Mouse (Mus musculus) forebrain, embryonic 16.5 days (tissue): Measurements from ENCODE around the gene Gstt2. TPM values are rescaled to one million over a fixed set of nuclear protein-coding genes. Genes with fewer than 3 reads are reported as not detected.
A peak's percentile ranks its signal among the peaks of the same experiment; 100 is the strongest.
"Not testable (repeated sequence)": the region's sequence is repeated elsewhere in the genome, so short reads cannot be mapped to it uniquely, and the experiment has no call there.

ENCODE experiments used
- ATAC-seq: fragments of 200-750 bp; cut with Nextera tagmentation; 2 replicates; pipeline ENCODE4 v1.8.0; 2017; ENCODE audit warnings: mild to moderate bottlenecking, moderate library complexity
- H3K27ac ChIP-seq: fragments of 300-500 bp; sonication (generic); 2 replicates; pipeline ENCODE4 v1.5.1; 2014; ENCODE audit warnings: low read length, control low read depth
- H3K27me3 ChIP-seq: fragments of 300-500 bp; sonication (generic); replicated peaks from 2 replicates; pipeline ENCODE4 v1.6.1; 2014; ENCODE audit warnings: low read length; ENCODE audit not compliant: control insufficient read depth, insufficient read depth
- H3K36me3 ChIP-seq: fragments of 300-500 bp; sonication (generic); 2 replicates; pipeline ENCODE4 v1.6.1; 2014; ENCODE audit not compliant: control insufficient read depth, insufficient read depth
- H3K4me1 ChIP-seq: fragments of 300-500 bp; sonication (generic); replicated peaks from 2 replicates; pipeline ENCODE4 v1.6.1; 2014; ENCODE audit warnings: low read length; ENCODE audit not compliant: control insufficient read depth, insufficient read depth
- H3K4me2 ChIP-seq: fragments of 300-500 bp; sonication (generic); 2 replicates; pipeline ENCODE4 v1.6.1; 2014; ENCODE audit warnings: mild to moderate bottlenecking, low read length, control low read depth
- H3K4me3 ChIP-seq: fragments of 300-500 bp; sonication (generic); replicated peaks from 2 replicates; pipeline ENCODE4 v1.5.1; 2014; ENCODE audit warnings: mild to moderate bottlenecking, low read length, control low read depth
- H3K9ac ChIP-seq: fragments of 300-500 bp; sonication (generic); replicated peaks from 2 replicates; pipeline ENCODE4 v1.6.1; 2014; ENCODE audit warnings: low read depth, low read length, control low read depth
- H3K9me3 ChIP-seq: fragments of 300-500 bp; sonication (generic); 2 replicates; pipeline ENCODE4 v1.6.1; 2016; ENCODE audit warnings: low read length; ENCODE audit not compliant: control insufficient read depth
- WGBS: fragments of 180-500 bp; shearing (Covaris S2); extraction: QIAGEN DNeasy Blood & Tissue Kit; methylation state at CpG from one replicate; pipeline ENCODE4 v1.1.7; 2014; 5-methylcytosine and 5-hydroxymethylcytosine counted together
- polyA plus RNA-seq: library from polyadenylated mRNA; unstranded; fragments of >200 nt; fragmentation: Nextera tagmentation; extraction: Ambion mirVana; gene quantifications from 2 replicates; pipeline ENCODE4 v1.2.1, GENCODE M21; 2015

Gstt2 gene
- polyA plus RNA-seq, 1 experiment from 2014 or later, result 4.2 TPM

DNA sequence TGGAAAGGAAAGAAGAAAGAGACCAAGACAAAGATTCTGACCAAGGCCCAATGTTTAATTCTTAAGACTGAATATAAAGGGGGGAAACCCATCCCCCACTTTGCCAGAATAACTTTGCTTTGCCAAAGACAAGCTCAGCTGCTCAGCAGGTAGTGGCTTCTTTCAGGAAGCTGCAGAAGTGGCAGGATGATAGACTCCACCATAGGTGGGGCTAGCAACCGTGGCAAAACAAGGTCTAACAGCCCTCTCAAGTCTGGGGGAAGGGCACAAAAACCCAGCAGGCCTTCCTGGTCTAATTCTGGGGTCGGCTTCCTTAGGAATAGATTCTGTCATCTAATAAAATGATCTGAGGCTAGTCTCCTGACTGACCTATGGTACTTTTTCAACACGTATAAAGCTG, 11.2 kb upstream of the Gstt2 start:
- no peaks in the 10 kb centered on the region for H3K36me3 ChIP-seq
- H3K4me2 ChIP-seq, result no peak overlapping the region
- no peaks in the 10 kb centered on the region for H3K27me3 ChIP-seq
- no peaks in the 10 kb centered on the region for H3K4me1 ChIP-seq
- no peaks in the 10 kb centered on the region for H3K9me3 ChIP-seq
- 27% methylated on average over 3 of the region's 3 CpGs for WGBS
- no peak overlapping the region for H3K9ac ChIP-seq
- no peak overlapping the region for H3K27ac ChIP-seq
- no peak overlapping the region for H3K4me3 ChIP-seq
- no peak for ATAC-seq

DNA sequence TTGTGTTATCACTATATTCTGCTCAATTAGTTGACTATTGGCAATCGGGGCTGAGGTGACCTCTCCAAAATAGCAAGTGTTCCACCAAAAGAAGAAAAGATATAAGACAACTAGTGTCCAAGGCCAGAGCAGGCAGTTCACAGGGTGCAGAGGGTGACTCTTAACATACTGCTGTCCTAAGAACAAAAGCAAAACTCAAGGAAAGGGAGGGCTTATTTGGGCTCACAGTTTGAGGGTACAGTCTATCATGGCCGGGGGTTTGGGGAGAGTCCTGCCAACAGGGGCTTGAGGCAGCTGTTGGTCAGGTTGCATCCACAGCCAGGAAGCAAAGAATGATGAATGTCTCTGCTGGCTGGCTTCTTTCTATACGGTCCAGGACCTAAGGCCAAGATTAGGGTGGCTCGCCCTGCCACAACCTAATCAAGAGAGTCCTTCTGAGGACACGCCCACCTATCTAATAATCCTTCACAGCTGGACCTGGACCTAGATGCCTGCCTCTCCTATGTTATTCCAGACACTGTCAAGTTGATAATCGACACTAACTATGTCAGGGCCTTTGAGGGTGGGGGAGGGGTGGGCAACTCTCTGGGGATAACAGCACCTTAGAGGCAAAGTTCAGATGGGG, 8.2 kb upstream of the Gstt2 start:
- Histone ChIP-seq H3K4me2 (no peak overlapping the region), H3K4me3 (no peak overlapping the region), H3K9ac (no peak overlapping the region), H3K36me3 (no peaks in the 10 kb centered on the region), H3K27me3 (no peaks in the 10 kb centered on the region), H3K27ac (no peak overlapping the region), H3K9me3 (no peaks in the 10 kb centered on the region), H3K4me1 (no peaks in the 10 kb centered on the region)
- 86% methylated on average over 6 of the region's 6 CpGs for WGBS
- no peak for ATAC-seq

DNA sequence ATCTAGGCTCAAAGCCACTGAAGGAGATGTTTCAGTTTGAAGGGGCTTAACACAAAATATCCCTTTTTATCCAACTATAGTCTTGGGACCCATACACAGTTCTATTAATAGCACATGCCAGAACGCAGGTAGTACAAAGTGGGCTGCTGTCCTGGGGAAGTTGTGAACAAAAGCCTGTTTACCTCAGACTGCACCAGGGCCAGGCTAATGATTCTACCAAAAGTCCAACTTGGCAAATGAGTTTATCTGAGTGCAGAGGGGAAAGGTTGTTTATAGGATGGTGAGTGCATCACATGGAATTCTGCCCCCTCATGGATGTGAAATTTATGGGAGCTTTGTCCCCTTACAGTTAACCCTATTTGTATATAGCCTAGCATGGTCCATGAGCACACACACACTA, 7.6 kb upstream of the Gstt2 start:
- ATAC-seq, result no peak
- Histone ChIP-seq H3K27ac (no peak overlapping the region), H3K9me3 (no peaks in the 10 kb centered on the region), H3K4me1 (no peaks in the 10 kb centered on the region), H3K27me3 (no peaks in the 10 kb centered on the region), H3K36me3 (no peaks in the 10 kb centered on the region), H3K4me3 (no peak overlapping the region), H3K4me2 (no peak overlapping the region), H3K9ac (no peak overlapping the region)
- 26% methylated on average over 1 of the region's 1 CpGs for WGBS

DNA sequence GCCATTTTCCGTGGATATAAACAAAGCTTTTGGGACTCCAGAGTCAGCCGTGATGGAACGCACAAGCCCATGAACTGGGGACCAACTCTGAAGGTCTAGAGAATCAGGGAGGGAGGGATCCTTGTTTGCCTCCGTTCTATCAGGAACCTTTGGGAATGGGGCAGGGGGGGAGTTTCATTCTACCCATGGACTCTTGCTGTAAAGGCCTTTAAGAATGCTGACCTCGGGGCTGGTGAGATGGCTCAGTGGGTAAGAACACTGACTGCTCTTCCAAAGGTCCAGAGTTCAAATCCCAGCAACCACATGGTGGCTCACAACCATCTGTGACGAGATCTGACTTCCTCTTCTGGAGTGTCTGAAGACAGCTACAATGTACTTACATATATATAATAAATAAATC, 6.7 kb upstream of the Gstt2 start:
- H3K9ac ChIP-seq, H3K27ac ChIP-seq, H3K4me1 ChIP-seq, ATAC-seq, H3K27me3 ChIP-seq, H3K9me3 ChIP-seq, H3K4me2 ChIP-seq, H3K36me3 ChIP-seq, H3K4me3 ChIP-seq: not testable (repeated sequence)
- WGBS, result 85% methylated on average over 6 of the region's 6 CpGs

DNA sequence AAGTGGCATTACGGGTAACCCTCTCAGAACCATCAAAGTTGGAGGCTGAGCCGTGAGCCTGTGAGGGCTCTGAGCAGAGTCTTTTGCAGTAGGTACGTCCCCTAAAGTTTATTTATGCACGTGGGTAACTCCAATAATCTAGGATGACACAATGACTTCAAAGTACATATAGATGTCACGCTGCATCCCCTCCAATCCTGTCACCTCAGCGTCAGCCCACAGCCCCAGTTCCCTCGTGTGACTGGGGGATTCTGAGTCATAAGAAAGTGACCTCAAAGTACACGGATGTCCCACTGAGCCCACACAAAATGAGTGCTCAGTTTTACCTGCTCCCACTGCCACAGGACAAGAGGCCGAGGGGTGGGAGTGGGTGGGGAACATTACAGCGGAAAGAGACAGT, 1.9 kb upstream of the Gstt2 start:
- Histone ChIP-seq H3K9me3 (no peaks in the 10 kb centered on the region), H3K4me1 (peaks cover 27% of the 10 kb centered on the region), H3K36me3 (no peaks in the 10 kb centered on the region), H3K27me3 (peaks cover 5% of the 10 kb centered on the region), H3K27ac (no peak overlapping the region), H3K4me2 (no peak overlapping the region), H3K4me3 (no peak overlapping the region), H3K9ac (no peak overlapping the region)
- 90% methylated on average over 10 of the region's 10 CpGs for WGBS
- no peak for ATAC-seq

DNA sequence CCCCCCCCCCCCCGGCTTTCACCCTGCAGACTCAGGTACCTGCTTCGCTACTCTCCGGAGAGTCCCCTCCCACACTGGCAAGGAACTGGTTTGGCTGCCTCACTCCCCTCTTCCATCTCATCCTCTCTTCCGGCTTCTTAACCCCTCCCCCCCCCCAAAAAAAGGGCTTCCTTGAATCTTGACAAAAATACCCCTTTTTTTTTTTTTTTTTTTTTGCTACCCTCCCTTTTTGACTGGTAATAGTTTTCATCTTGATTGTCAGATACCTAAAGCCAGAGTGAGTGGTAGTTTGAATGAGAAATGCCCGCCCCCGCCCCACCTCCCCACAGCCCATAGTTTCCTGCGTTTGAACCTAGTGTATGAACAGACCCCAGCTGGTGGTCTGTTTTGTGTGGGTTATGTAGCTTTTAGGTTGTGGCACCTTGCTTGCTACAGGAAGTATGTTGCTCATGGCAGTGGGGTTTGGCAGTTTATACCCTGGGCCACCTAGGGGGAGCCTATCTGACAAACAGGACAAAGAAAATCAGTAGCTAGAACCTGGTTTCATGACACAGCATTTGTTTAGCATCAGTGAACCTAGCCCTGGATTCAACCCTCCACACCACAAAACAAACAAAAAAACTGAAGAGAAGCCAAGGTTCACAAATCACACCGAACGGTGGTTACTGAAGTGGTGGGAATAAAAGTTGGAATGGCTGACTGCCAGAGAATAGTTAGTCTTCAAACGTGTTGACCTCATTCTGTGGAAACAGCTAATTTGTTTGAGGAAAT, 1.3 kb downstream of the Gstt2 start:
- Histone ChIP-seq H3K9me3 (no peaks in the 10 kb centered on the region), H3K27me3 (peaks cover 10% of the 10 kb centered on the region), H3K4me1 (peaks cover 30% of the 10 kb centered on the region), H3K4me2 (peak overlapping the region; percentile 52), H3K36me3 (no peaks in the 10 kb centered on the region), H3K9ac (no peak overlapping the region), H3K4me3 (peak overlapping the region; percentile 37), H3K27ac (no peak overlapping the region)
- 18% methylated on average over 9 of the region's 10 CpGs for WGBS
- no peak for ATAC-seq

DNA sequence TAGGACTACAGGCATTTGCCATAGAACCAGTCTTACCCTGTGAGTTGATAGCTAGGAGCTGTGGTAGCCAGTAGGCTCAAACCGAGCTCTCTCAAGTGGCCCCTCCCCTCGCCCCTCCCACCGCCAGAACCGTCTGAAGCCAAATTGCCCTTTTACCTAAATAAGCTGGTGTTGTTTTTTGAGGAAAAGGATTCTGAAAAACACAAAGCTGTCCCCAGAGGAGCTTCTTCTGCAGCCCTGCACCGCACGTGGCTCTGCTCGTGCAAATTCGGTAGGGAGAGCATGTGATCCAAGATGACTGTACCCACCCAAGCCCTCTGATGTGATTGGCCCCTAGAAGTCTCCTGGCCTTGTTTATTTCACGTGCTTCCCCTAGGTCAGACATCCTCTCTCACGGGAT, 1.9 kb downstream of the Gstt2 start:
- H3K4me3 ChIP-seq, result peak overlapping the region; percentile 37
- no peak overlapping the region for H3K27ac ChIP-seq
- 0 out of 2 replicates have a peak overlapping the region, but pooled peaks have one; percentile 24 for H3K9ac ChIP-seq
- 4% methylated on average over 10 of the region's 10 CpGs for WGBS
- peaks cover 10% of the 10 kb centered on the region for H3K27me3 ChIP-seq
- peaks cover 30% of the 10 kb centered on the region for H3K4me1 ChIP-seq
- 0 out of 2 replicates have a peak, but pooled peaks have one; percentile 34 for ATAC-seq
- H3K4me2 ChIP-seq, result peak overlapping the region; percentile 52
- no peaks in the 10 kb centered on the region for H3K36me3 ChIP-seq
- no peaks in the 10 kb centered on the region for H3K9me3 ChIP-seq

DNA sequence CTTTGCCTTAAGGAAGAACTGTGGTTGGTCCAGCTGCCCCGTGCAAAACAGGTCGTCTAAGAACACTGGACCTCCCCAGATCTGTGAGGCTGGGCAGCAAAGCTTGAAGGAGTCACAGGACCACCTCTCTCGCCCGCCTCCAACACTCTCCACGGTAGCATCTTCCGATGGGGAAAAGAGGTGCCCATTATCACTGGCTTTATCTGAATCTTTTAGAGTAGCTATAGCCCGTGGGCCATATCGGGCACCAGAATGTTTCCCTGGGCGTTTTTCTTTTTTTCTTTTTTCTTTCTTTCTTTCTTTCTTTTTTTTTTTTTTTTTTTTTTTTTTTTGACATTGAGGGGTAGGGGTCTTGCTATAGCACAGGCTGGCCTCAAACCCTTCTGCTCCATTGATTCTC, 2.5 kb downstream of the Gstt2 start:
- 10% methylated on average over 9 of the region's 9 CpGs for WGBS
- peak overlapping the region; percentile 27 for H3K9ac ChIP-seq

DNA sequence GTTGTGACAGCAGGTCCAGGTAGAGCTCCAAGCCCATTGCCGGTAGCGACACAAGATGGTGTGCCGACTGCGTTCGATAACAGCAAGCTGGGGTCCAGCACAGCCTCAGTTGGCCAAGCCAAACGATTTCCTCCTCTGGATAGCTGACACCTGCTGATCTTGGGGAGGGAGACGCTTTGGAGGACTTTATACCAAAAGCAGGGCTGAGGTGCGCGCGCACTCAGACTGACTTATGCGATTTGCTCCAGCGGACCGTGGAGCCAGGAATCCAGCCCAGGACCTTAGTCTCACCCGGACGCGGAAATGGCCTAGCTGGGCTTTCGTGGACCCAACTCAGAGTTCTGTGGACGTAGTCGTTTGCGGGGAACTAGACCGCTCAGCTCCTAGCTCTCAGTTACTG, 3.0 kb downstream of the Gstt2 start:
- Histone ChIP-seq H3K36me3 (no peaks in the 10 kb centered on the region), H3K9ac (peak overlapping the region; percentile 27), H3K4me1 (peaks cover 30% of the 10 kb centered on the region), H3K27me3 (peaks cover 10% of the 10 kb centered on the region), H3K4me2 (peak overlapping the region; percentile 52), H3K27ac (no peak overlapping the region), H3K4me3 (peak overlapping the region; percentile 35), H3K9me3 (no peaks in the 10 kb centered on the region)
- 1% methylated on average over 21 of the region's 21 CpGs for WGBS
- no peak for ATAC-seq

More for the DNA sequence above, 2.5 kb downstream of the Gstt2 start:
- Histone ChIP-seq H3K36me3 (no peaks in the 10 kb centered on the region), H3K9me3 (no peaks in the 10 kb centered on the region), H3K27ac (no peak overlapping the region), H3K27me3 (peaks cover 10% of the 10 kb centered on the region), H3K4me3 (peak overlapping the region; percentile 35), H3K4me2 (peak overlapping the region; percentile 52), H3K4me1 (peaks cover 30% of the 10 kb centered on the region)
- no peak for ATAC-seq
